Mouse (Mus musculus) ovary, adult 18-20 months (tissue): Measurements from ENCODE around the gene Rheb.
"Not testable (repeated sequence)": the region's sequence is repeated elsewhere in the genome, so short reads cannot be mapped to it uniquely, and the experiment has no call there.

Source experiments
- DNase-seq: peaks from one replicate; pipeline ENCODE4 v3.0.0; 2022; ENCODE audit warnings: low spot score, mixed read lengths

The Rheb gene

DNA sequence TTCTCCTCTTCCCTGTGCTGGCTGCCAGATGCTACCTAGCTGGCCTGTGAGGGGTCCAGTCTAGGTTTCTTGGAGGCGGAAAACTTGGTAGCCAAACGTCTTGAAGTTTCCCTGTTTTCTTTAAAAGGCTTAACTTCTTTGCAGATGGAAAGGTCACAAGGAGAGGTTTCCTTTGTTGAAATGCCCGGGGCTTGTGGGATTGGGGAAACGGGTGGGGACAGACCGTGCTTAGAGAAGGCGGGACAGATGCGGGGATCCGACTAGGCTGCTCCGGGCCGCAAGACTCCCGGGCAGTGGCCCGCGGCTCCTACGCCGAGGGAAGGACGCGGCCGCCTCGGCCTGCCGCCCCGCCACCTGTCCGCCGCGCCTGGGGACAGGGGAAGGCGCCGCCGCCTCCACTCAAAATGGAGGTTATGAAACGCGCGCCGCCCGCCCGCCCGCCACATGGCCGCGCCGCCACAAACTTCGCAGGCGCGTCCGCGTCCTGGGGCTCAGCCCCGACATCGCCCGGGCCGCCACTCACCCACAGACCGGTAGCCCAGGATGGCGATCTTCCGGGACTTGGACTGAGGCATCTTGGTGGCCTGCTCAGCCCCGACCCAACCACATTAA, 656 bp downstream of the Rheb start:
- no peak for DNase-seq

DNA sequence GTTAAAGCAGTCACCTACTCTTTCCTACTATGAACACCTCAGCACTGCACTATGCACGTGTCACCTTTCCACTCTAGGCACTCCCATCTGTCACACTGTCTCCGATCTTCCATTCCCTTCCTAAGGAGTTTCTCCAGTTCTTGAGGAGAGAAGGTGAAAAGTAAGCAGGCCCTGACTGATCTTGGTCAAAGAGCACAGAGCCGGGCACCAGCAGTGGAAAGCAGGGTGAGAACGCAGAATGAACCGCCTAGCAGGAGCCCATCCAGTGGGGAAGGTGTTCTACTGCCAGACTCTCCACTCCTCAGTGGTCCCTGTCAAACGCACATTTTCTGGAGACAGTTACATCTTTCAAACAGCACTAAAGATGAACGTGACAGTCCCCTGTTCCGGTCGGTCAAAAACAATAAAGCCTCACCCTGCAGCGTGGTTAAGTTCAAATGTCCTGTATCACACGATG, 1.4 kb downstream of the Rheb start:
- no peak for DNase-seq

DNA sequence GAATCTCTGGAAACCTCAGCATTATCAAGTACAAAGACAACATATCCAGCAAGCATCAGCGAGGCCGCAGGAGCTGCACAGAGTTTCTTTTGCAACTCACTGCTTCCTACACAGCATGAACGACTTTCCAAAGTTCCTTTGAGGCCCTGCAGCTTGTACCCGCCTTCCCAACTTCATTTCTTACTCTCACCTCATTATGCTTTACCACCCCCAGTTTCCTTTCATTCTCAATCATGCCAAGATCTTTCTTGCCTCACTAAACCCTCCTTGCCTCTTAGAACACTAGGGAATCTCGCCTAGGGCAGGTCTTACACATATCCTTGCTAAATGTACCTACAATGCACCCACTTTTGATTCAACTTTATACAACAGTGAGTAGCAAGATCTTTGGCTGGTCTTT, 7.9 kb downstream of the Rheb start:
- DNase-seq, result no peak

DNA sequence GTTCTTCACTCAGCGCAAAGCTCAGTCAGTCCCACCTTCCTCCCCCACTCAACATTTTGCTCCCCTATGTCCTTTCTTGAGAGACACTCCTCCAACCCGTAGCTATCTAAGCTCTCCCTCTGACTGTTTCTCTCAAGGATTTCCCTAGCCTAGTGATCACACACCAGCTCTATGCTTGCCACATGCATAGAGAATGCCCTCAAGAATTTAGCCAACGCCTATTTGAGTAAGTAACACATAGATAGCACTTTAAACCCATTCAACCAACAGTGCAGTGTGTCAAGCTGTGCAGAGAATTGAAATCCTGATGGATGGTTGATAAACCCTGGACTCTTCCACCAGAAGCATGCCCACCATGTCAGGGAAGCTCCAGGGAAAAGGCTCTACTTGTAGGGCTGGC, 10.5 kb downstream of the Rheb start:
- no peak for DNase-seq

DNA sequence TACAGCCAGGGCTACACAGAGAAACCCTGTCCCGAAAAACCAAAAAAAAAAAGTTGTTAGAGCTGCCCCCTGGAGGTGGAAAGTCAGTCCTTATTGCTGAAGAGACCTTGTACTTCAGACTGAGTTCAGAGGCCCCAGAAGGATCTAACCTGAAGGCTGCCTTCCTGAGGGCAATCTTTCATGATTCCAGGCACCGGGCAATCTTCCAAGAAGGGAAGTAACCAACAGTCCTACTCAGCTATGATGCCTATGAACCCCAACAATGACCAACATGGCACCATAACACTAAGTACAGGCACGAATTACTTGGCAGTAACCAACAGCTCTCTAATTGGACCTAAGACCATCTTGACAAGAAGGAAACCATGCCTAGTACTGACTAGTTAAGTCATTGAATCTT, 14.0 kb downstream of the Rheb start:
- DNase-seq, result no peak

DNA sequence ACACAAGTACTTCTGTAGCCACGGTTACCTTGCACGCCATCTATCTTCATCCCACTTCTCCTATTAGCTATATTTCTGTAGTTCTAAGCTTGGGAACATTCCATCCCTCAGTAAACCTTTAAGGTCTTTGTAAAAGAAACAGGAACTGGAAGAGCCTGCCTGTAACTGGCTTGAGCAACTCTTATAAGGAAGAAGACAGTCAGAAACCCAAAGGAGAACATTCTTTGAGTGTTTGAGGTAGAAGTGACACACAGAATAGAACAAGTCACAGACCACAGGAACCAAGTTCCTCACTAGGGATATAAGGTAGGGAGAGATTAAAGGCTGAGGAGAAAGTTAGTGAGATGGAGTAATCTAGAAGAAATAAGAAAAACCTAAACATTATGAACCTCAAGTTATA, 15.3 kb downstream of the Rheb start:
- DNase-seq, result no peak

DNA sequence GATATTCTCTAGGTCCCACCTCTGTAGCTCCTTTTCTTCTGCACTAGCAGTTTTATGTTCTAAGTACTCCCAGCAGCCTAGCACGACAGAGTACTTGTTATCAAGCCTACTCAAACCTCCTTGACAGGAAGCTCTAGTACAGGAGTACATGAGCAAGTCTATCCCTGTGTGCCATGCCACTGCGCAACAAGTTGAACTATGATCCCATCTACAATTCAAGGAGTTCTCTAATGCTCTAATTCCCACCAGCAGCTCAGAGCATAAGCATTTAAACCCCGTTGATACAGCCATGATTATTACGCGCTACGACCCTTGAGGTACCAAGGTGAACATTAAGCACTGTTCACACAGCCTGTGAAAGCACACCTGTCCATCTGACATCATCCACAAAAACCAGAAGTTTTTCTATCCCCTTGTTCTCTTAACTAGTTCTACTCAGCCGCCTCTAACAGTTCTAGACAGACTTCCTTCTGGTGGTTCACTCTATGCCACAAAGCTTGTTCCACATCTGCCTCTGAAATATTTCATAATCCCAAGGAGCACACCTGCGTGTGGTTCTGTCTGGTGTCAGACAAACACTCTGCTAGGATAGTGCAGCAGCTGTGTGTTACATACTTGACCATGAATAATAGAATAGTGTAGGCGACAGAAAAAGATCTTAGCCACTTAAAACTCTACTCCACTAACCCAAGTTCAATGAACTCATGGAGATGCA, 16.2 kb downstream of the Rheb start:
- DNase-seq, result no peak

DNA sequence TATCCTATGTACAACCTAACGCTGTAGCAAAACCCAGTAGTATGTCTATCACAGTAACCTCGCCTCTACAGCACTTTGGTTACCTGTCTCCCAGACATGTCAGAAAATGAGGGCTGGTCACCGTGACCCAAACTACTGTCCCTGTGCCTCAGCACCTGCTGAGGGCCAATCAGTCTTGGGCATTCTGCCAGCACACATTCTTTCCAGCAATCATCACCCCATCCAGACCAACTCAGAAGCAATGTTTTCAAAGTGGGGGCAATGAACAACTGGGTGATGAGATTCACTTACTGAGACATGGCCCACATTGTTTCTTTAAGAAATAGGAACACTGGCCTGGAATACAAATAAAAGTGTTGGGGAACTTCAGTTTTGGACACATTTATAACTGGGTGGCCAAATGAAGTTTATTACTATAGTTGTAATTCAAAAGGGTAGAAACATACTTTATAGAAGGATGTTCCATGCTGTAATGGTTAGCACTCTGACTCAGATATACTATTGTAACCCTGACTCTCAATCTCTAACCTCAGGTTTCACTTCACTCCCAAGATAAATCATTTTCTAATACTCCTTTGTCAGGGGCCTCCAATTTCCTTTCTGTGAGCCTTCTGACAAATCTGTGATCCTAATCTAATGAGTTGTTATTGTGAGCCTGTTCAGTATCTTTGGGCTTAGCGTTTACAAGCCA, 16.9 kb downstream of the Rheb start:
- DNase-seq, result peak; percentile 24

DNA sequence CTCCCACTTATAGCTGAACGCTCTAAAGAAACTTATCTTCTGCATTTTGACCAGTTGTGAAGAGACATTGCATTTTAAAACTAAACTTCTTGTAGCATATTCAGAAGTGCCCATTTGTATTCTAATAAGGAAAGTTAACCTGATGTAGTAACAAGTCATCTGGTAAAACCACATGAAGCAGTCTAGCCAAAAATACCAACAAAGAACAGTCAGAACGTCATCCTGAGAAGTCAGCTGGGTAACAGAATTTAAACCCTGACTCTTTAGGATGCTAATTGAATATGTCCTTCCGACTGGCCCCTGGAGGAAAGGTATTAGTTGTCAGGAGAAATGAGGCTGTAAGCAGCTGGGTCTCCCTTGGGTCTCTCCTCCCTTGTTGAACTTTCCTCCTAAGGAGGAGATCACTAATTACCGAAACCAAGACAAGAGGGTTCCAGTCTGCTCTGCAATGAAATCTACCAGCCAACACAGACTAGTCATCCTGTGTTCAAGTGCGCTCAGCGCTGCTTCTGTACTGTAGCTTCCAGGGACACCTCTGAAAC, 18.5 kb downstream of the Rheb start:
- DNase-seq, result no peak

DNA sequence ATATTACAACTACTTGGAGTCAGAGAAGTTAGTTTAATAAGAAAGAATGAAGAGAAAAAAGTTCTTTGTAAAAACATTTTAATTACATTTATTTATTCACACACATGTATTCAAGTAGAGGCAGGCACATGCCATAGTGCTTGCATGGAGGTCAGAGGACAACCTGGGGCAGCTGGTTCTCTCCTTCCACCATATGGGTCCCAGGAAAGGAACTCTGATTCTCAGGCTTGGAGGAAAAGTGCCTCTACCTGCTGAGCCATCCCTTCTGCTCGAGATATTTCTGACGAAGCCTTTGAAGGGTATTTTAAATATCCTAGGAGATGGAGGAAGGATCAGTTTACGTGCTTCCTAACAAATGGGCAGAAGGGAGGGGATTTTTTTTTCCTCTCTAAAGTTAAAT, 19.6 kb downstream of the Rheb start:
- no peak for DNase-seq

DNA sequence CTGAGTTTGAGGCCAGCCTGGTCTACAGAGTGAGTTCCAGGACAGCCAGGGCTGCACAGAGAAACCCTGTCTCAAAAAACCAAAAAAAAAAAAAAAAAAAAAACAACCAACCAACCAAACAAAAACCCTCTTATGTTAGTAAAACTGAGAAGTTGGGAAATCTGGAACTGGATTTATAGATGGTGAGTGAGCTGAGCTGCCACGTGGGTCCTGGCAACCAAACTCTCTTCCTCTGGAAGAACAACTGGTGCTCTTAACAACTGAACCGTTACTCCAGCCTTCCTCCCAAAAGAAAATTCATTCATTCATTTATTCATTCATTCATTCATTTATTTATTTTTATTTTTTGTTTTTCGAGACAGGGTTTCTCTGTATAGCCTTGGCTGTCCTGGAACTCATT, 20.2 kb downstream of the Rheb start:
- DNase-seq, result not testable (repeated sequence)

DNA sequence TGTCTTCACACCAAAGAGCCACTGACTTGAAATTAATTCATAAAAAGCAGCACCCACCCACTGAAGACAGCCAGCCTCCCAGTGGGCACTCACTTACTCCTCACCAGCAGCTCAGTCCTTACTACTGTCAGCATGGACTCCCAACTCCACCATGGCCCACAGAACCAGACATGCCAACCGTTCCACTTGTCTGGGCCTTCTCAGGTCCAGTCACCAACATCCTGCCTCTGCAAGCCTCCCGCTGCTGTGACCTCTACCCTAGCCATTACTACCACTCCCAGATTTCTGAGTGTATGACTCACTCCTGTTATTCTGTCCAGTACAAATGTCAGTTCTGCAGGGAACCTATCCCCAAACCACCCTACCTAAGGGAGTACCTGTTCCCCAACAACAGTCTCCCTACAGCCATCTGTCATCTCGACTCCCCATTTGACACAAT, 21.0 kb downstream of the Rheb start:
- DNase-seq, result no peak

DNA sequence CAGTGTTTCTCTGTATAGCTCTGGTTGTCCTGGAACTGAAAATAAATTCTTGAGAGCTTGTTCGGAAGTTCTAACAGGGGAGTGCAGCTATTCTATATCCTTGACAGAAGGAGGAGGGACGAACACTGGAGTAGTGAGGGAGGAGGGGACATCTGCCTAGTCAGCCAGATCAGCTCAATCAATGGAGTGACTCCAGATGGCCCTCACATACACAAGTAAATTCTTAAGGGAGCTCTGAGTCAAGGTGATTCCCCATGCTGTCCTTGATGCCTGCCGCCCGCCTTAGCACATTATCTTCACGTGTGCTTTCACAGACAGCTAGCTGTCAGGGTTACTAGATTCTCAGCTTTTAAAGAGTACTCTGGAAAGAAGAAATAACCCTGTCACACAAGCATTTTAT, 21.8 kb downstream of the Rheb start:
- no peak for DNase-seq

DNA sequence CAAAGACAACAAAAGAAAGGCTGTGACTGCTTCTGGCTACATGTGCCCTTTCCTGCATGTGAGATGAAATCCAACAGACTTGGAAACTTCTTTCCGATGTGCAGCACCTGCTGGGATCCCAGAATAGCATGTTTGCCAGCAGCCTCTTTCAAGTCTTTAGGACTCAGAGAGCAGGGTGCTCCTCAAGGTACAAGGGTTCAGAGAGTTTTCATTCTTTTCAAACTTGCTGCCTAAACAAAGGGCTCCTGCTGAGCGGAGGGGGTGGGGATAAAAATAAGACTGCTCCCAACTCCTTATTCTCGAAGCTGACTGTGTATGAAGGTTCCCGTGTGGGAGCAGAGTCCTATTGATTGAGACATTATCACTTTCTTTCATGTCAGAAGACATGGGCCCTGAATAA, 25.2 kb downstream of the Rheb start:
- no peak for DNase-seq

DNA sequence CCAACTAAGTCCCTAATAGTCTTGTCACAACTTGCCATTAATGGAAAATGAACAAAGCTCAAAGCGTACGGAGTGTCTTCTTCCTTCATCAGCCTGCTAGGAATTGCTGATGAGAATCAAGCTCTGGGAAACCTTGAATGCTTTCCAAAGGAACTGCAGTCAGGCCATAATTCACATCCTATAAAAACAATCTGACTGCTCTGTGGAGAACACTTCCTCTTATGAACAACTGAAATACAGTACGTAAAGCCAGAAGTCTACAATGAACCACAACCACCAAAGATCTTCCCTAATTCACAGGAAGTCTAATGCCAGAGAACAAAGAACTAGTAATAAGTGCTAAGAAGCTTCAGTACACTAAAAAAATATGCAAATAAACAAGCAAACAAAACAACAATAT, 28.5 kb downstream of the Rheb start:
- DNase-seq, result no peak

DNA sequence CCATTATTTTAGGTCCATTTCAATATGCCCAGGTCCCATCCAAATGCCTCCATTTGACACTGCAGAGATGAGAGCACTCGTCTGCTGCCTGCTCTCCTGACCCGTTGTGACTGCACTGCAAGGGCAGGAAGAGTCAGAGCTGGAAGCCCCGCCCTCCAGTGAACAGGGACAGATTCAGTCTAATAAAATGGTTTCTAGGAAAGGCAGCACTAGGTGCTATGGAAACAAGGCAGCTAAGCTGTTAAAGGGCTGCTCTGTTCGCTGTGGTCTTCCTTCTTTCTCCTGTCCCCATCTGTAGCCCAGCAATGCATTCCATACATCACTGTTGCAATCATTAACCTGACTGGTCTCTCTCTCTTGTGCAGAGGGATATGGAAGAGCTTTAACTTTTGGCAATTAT, 29.4 kb downstream of the Rheb start:
- no peak for DNase-seq

DNA sequence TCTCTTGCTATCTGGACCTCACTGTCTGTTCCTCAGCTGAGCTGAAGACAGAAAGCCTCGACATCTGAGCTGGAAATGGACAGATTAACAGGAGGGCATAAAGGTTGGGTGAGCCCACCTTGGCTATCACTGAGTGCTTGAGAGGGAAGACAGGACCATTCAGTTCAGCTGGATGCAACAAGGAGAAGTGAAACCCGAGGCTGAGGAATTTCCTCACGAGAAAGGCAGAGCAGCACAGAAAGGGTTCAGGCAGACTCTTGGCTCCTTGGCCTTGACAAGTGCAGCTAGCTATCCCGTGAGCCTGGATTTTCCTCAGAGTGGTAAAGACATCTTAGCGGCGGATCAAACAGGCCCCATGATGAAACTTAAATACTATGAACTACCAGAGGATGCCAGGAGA, 37.2 kb downstream of the Rheb start:
- DNase-seq, result no peak

DNA sequence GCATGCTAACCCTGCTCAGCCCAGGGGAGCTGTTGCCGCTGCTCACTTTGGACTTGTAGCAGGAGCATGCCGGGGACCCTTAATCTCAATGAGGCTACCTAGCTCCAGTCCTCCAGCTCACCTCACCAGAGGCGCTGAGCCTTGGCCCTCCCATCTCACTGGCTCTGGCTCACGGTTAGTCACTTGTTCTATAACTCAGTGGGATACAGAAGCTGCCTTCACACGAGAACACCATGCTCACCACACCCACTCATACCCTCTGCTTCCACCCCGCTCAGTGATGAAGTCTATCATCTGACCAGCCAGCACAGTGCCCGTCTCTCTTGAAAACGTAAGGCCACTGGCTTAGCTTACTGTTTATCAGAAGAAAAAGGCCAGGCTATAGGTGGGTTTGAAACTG, 37.8 kb downstream of the Rheb start:
- no peak for DNase-seq

DNA sequence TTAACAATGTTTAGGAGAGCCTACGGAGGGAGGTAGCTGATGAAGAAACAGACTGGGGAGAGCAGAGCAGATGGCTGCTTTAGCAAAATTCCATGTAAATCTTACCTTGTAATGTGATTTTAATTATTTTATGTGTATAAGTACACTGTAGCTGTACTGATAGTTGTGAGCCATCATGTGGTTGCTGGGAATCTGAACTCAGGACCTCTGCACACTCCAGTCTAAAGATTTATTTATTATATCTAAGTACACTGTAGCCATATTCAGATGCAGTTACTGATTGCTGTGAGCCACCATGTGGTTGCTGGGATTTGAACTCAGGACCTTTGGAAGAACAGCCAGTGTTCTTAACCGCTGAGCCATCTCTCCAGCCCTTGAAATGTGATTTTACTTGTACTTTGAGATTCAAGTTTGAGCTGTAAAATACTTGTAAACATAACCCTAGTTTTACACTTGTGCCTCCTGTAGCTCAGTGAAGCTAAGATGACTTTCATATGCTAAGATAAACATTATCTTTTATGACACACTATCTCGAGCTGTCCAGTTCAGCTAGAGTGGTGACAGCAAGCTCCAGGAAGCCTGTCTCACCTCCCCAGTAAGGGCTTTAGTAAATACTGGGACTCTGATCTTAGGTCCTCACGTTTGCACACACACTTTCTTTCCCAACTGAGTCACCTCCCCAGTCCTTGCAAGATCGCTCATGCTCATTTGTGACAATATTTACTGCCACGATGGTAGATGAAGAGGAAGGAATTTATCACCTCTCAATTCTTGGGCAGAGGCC, 40.4 kb downstream of the Rheb start:
- DNase-seq, result no peak

DNA sequence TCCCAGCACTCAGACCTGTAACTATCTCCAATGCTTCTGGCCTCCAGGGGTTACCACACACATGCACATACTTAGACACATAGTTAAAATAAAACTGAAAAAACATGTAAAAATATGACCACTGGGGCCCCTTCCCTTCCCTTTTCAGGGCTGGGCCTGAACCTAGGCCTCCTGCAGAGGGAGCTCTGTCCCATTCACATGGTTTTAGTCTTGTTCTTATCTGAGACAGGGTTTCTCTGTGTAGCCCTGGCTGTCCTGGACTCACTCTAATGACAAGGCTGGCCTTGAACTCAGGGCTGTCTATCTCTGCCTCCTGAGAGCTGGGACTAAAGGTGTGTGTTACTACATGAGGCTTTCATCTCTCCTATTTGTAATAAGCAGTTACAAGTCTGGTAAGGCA, 42.0 kb downstream of the Rheb start:
- DNase-seq, result no peak

DNA sequence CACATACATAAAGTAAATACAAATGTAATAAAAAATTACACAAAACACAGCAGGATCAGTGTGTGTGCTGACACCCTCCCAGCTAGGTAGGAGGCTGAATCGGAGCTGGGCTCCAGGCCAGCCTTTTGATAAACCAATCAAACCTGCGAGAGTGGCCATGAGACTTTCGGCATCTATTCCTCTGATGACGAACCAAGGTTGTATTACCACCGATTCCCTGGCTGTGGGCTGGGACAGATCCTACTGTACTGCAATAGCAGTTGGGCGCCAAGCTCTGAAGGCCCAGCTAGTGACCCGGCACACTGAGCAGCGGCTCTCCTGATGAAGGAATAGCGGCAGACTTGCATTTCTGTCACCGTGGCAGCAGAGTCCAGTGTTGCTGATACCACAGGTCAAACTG, 43.8 kb downstream of the Rheb start:
- DNase-seq, result no peak

DNA sequence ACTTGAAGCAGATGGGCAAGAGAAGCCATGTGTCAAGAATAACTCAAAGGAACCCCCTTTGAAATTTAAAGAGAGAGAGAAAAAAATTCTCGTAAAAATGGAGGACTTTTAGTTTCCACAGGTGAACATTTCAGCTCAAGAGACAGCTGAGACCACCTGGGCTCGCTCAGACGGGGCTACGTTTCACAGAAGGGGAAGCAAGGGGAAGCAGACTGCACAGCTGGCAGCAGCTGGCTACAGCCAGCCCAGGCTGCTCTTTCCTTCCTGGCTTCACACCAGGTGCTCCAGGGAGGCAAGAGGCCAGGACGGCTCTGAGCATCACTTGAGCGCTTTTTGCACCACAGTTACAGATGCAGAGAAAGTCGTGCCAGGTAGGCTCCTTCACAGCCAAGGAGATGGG, 44.6 kb downstream of the Rheb start:
- no peak for DNase-seq
